Mouse (Mus musculus): ENCODE data around the gene Angptl8.

GRCm38 (mm10) chr9:21852128-21853091 lies 17.1 kb downstream of the Angptl8 start, which contains the start of gene Dock6:
- 0 out of 2 replicates have a peak, but pooled peaks have one; percentile 35 for TF ChIP-seq POLR2A (IDR thresholded peaks at IDR 0.05; ENCODE audit: extremely low read depth, insufficient read depth, low read length)
- no peak for TF ChIP-seq CTCF (IDR thresholded peaks at IDR 0.05; ENCODE audit: low read depth, low read length)

Data from liver, adult 2 months (tissue).